Mouse (Mus musculus): ENCODE results near the gene Fam83d. TPM values are rescaled to one million over a fixed set of nuclear protein-coding genes. Genes with fewer than 3 reads are reported as not detected.

The Fam83d gene
- 49.1 and 49.8 TPM in 2 replicates for polyA plus RNA-seq (2016; fragmentation: Nextera tagmentation; extraction: Ambion mirVana)

DNA sequence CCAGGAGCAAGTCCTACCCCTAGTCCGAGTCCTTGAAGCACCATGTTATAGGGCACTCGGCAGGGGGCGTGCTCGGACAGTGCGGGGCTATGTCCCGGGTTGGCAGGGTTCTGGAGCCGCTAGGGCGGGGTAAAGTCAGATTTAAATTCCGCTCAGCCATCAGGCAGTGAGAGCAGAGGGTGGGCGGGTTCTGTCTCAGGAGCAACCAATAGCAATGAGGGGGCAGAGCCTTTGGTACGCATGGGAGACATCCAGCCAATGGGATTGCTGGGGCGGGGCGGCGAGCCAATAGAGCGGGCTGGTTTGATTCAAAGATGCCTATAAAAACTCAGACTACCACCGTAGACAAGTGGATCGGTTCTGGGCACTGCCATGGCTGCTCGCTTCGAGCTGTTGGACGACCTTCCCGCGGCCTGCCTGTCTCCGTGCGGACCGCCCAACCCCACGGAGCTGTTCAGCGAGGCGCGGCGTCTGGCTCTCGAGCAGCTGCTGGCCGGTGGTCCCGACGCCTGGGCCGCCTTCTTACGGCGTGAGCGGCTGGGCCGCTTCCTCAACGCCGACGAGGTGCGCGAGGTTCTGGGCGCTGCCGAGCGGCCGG is at the start of gene Fam83d:
TSS of gene Fam83d (plus strand) at position 352 of the 598 bp plus-strand sequence.
- DNase-seq (ENCODE audit: extremely low spot score, low spot score): peak; percentile 96
- Histone ChIP-seq H3K27ac (peak within 1 kb of the TSS; percentile 94), H3K36me3 (replicated peaks) (peaks cover 23% of the 10 kb centered on the region), H3K4me3 (peak within 1 kb of the TSS; percentile 81), H3K9me3 (no peaks in the 10 kb centered on the region), H3K4me1 (peaks cover 47% of the 10 kb centered on the region), H3K27me3 (ENCODE audit: poor library complexity, severe bottlenecking) (no peaks in the 10 kb centered on the region)
- 0% methylated on average over 48 of the region's 48 CpGs for WGBS

DNA sequence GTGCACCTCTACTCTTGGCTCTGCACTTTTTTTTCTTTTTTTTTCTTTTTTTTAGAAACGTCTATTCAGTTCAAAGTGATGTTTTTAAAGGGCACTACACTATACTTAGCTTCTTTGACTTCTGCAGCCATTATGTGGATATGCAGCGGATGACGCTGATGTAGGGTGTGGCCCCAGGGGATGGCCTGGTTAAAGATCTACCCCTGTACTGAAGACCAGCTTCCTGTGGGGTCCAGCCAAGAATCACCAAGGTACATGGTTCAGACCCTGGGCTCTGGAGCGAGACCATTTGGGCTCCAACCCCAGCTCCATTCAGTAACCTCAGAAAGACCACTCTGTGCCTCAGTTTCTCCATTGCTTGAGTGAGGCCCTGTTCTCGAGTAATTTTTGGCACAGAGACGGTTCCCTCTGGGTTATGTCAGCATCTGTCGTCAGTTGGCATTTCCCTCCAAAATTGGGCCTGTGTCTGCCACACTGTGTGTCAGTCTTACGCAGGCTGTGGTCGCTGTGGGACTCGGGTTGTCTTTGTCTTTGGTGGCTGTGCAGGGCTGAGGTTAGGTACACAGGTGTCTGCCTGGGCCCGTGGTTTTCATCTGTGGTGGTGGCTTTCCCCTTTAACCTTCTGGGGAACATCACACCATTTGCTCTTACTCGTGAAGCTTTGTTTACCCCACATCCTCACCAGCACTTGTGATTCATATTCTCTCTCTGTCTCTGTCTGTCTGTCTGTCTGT is 48.9 kb upstream of the Fam83d start:
- WGBS: 86% methylated on average over 12 of the region's 12 CpGs
- Histone ChIP-seq H3K4me3 (no peak overlapping the region), H3K9me3 (no peaks in the 10 kb centered on the region), H3K36me3 (replicated peaks) (no peaks in the 10 kb centered on the region), H3K27ac (no peak overlapping the region), H3K27me3 (ENCODE audit: poor library complexity, severe bottlenecking) (no peaks in the 10 kb centered on the region), H3K4me1 (peaks cover 26% of the 10 kb centered on the region)
- DNase-seq (ENCODE audit: extremely low spot score, low spot score): no peak

- Histone ChIP-seq H3K9me3 (no peaks in the 10 kb centered on the region), H3K4me1 (peaks cover 26% of the 10 kb centered on the region), H3K36me3 (replicated peaks) (no peaks in the 10 kb centered on the region), H3K27me3 (ENCODE audit: poor library complexity, severe bottlenecking) (no peaks in the 10 kb centered on the region), H3K27ac (no peak overlapping the region), H3K4me3 (no peak overlapping the region)
- WGBS: 82% methylated on average over 16 of the region's 16 CpGs
- no peak for DNase-seq (ENCODE audit: extremely low spot score, low spot score)
Measured at GRCm38 (mm10) chr2:158720715-158721370, 47.0 kb upstream of the Fam83d start.

GRCm38 (mm10) chr2:158721481-158721880 is 46.4 kb upstream of the Fam83d start:
- Histone ChIP-seq H3K27ac (no peak overlapping the region; the same call in 1 of the 2 replicates), H3K27me3 (ENCODE audit: poor library complexity, severe bottlenecking) (no peaks in the 10 kb centered on the region), H3K36me3 (replicated peaks) (no peaks in the 10 kb centered on the region), H3K4me1 (peaks cover 21% of the 10 kb centered on the region), H3K9me3 (no peaks in the 10 kb centered on the region), H3K4me3 (no peak overlapping the region)
- DNase-seq (ENCODE audit: extremely low spot score, low spot score): no peak
- 55% methylated on average over 3 of the region's 3 CpGs for WGBS

DNA sequence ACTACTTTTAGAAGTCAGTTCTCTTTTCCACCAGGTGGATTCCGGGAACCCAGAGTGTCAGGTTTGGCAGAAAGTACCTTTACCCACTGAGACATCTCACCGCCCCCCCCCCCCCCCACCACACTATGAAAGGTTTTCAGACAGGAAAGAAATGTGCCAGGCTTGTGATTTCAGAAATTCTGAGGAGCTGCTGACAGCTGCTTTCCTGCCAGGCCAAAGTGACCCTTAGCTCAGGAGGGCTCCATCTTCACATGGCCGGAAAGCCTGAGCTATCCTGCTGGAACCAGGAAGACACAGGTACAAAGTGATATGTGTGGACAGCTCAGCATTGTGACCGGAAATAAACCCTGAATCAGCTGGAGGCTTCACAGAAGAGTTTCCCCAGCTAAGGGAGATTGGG is 45.8 kb upstream of the Fam83d start:
- 92% methylated on average over 4 of the region's 4 CpGs for WGBS
- no peaks in the 10 kb centered on the region for H3K9me3 ChIP-seq
- DNase-seq (ENCODE audit: extremely low spot score, low spot score): no peak

DNA sequence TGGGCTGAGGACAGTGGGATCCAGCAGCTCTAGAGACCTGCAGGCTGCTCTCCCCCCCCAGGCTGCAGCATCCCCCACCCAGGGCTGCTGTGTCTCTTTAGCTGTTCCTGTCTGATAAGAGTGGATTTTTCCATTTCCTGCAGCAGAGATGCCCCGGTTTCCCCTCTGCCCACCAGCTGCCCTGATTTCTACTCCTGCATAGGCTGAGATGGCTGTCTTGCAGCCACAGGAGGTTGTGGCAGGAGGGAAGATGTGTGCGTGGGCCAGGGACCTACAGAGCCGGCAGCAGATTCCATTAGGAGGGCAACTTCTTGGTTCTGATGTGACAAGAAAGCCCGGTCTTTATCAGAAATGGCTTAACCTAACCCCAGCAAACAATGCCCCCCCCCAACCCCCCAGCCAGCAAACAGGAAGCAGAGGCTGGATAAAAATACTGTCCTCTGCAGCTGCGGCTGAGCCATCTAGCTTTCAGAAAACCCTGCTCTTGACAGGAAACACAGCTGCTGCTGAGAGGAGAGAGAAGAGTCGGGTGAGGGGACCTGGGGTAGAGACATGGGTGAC is 44.8 kb upstream of the Fam83d start:
- no peaks in the 10 kb centered on the region for H3K27me3 ChIP-seq (ENCODE audit: poor library complexity, severe bottlenecking)
- H3K4me3 ChIP-seq: no peak overlapping the region
- no peaks in the 10 kb centered on the region for H3K9me3 ChIP-seq
- 70% methylated on average over 6 of the region's 6 CpGs for WGBS
- peak overlapping the region; percentile 35 for H3K27ac ChIP-seq
- H3K4me1 ChIP-seq: peaks cover 19% of the 10 kb centered on the region
- H3K36me3 ChIP-seq (replicated peaks): no peaks in the 10 kb centered on the region
- no peak for DNase-seq (ENCODE audit: extremely low spot score, low spot score)

More for the DNA sequence above, 45.8 kb upstream of the Fam83d start:
- Histone ChIP-seq H3K36me3 (replicated peaks) (no peaks in the 10 kb centered on the region), H3K27me3 (ENCODE audit: poor library complexity, severe bottlenecking) (no peaks in the 10 kb centered on the region), H3K27ac (no peak overlapping the region), H3K4me1 (peaks cover 19% of the 10 kb centered on the region), H3K4me3 (no peak overlapping the region)

- no peaks in the 10 kb centered on the region for H3K27me3 ChIP-seq (ENCODE audit: poor library complexity, severe bottlenecking)
- no peaks in the 10 kb centered on the region for H3K9me3 ChIP-seq
- no peak overlapping the region for H3K4me3 ChIP-seq
- DNase-seq (ENCODE audit: extremely low spot score, low spot score): no peak
- no peaks in the 10 kb centered on the region for H3K36me3 ChIP-seq (replicated peaks)
- H3K27ac ChIP-seq: no peak overlapping the region
- 57% methylated on average over 6 of the region's 6 CpGs for WGBS
- H3K4me1 ChIP-seq: peaks cover 19% of the 10 kb centered on the region
Measured at GRCm38 (mm10) chr2:158723806-158724205, 44.1 kb upstream of the Fam83d start.

DNA sequence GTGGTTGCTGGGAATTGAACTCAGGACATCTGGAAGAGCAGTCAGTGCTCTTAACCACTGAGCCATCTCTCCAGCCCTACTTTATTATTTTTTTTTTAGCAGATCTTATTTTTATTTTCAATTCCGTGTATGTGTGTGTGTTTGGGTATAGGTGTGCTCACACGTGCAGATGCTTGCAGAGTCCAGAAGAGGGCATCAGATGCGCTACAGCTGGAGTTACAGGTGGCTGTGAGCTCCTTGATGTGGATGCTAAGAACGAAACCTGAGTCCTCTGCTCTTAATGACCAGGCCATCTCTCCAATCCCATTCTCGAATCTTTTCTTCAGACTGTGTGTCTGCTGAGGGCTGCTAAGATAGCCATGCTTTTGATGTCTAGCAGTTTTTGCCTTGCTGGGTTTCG is 41.6 kb upstream of the Fam83d start:
- no peak overlapping the region for H3K27ac ChIP-seq
- no peak for DNase-seq (ENCODE audit: extremely low spot score, low spot score)
- WGBS: 65% methylated on average over 6 of the region's 6 CpGs

DNA sequence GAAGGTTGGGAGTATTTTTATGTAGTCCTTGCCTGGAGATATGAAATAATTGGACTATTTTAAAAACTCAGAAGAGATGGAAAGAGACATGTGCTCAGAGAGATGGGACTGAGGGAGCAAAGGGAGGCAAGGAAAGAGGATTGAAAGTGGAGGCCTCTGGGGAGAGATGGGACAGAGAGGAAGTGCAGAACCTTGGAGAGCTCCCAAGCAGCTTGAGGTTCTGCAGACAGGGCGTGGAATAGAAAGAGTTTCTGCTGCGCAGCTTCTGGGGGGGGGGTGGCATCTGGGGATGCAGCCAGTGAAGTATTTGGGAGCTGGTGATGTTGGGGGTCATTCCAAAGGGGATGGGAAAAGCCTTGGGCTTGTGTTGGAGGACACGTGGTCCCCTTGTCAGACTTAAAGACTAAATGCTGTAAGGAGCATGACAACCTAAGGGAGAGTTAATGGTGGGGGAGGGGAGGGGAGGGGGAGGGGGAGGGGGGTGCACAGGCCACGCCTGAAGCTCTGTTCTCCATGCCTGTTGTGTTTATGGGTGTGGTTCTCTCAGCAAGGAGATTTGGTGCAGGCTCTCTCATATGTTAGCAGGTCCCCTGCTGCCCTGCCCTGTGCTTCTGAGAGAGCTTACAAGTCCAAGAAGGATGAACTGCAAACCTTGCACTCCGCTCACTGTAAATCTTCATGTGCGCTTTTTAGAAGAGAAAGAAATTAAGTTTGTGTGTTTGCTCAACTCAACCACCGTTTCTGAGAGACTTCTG is 39.7 kb upstream of the Fam83d start:
- H3K36me3 ChIP-seq (replicated peaks): no peaks in the 10 kb centered on the region
- H3K4me3 ChIP-seq: no peak overlapping the region
- WGBS: 46% methylated on average over 7 of the region's 7 CpGs
- no peak for DNase-seq (ENCODE audit: extremely low spot score, low spot score)
- H3K9me3 ChIP-seq: no peaks in the 10 kb centered on the region
- H3K4me1 ChIP-seq: no peaks in the 10 kb centered on the region
- H3K27me3 ChIP-seq (ENCODE audit: poor library complexity, severe bottlenecking): no peaks in the 10 kb centered on the region
- H3K27ac ChIP-seq: no peak overlapping the region

More for the DNA sequence above, 41.6 kb upstream of the Fam83d start:
- Histone ChIP-seq H3K4me3 (no peak overlapping the region), H3K36me3 (replicated peaks) (no peaks in the 10 kb centered on the region), H3K27me3 (ENCODE audit: poor library complexity, severe bottlenecking) (no peaks in the 10 kb centered on the region), H3K4me1 (peaks cover 12% of the 10 kb centered on the region), H3K9me3 (no peaks in the 10 kb centered on the region)

DNA sequence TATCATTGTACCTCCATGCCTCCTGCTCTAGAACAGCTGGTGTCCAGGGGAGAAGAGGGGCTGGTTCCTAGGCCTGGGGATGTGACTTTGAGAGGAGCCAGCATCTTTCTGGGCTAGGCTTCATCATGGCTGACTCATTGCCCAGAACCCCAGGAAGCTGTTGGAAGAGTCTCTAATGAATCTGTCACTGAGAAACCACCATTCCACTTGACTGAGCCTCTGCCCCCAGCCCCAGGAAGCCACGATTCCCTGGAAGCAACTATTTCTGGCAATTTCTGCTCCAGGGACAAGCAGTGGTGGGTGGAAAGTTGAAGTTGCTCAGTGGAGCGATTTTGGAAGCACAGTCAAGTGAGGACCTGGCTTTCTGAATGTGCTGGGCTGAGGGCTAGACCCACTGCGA is 37.0 kb upstream of the Fam83d start:
- no peaks in the 10 kb centered on the region for H3K4me1 ChIP-seq
- WGBS: 76% methylated on average over 3 of the region's 3 CpGs
- H3K27ac ChIP-seq: no peak overlapping the region
- no peaks in the 10 kb centered on the region for H3K9me3 ChIP-seq
- no peak overlapping the region for H3K4me3 ChIP-seq
- no peaks in the 10 kb centered on the region for H3K27me3 ChIP-seq (ENCODE audit: poor library complexity, severe bottlenecking)
- no peaks in the 10 kb centered on the region for H3K36me3 ChIP-seq (replicated peaks)
- no peak for DNase-seq (ENCODE audit: extremely low spot score, low spot score)

- 86% methylated on average over 9 of the region's 9 CpGs for WGBS
- H3K9me3 ChIP-seq: no peaks in the 10 kb centered on the region
- no peak for DNase-seq (ENCODE audit: extremely low spot score, low spot score)
Measured at GRCm38 (mm10) chr2:158732521-158732920, 35.4 kb upstream of the Fam83d start.

GRCm38 (mm10) chr2:158733136-158733535 is 34.8 kb upstream of the Fam83d start:
- H3K36me3 ChIP-seq (replicated peaks): no peaks in the 10 kb centered on the region
- no peaks in the 10 kb centered on the region for H3K9me3 ChIP-seq
- 85% methylated on average over 4 of the region's 4 CpGs for WGBS
- no peaks in the 10 kb centered on the region for H3K4me1 ChIP-seq
- no peaks in the 10 kb centered on the region for H3K27me3 ChIP-seq (ENCODE audit: poor library complexity, severe bottlenecking)
- H3K4me3 ChIP-seq: no peak overlapping the region
- H3K27ac ChIP-seq: no peak overlapping the region
- DNase-seq (ENCODE audit: extremely low spot score, low spot score): no peak

More at GRCm38 (mm10) chr2:158732521-158732920, 35.4 kb upstream of the Fam83d start:
- H3K27ac ChIP-seq: no peak overlapping the region
- H3K4me3 ChIP-seq: no peak overlapping the region
- no peaks in the 10 kb centered on the region for H3K27me3 ChIP-seq (ENCODE audit: poor library complexity, severe bottlenecking)
- H3K4me1 ChIP-seq: no peaks in the 10 kb centered on the region
- H3K36me3 ChIP-seq (replicated peaks): no peaks in the 10 kb centered on the region

All from forebrain, embryonic 10.5 days (tissue).